Mouse (Mus musculus) CD8-positive naive resting alpha-beta T cell, adult 2 months (primary cell): Measurements from ENCODE around the gene Plagl2.

ENCODE experiments used
- DNase-seq, 2 experiments: peaks; one replicate each; pipeline ENCODE4 v3.0.0; 2022; ENCODE audit warnings: low read depth in 2 of 2, low spot score in 2 of 2

The Plagl2 gene

GRCm38 (mm10) chr2:153191242-153191641 lies 50.0 kb downstream of the Plagl2 start:
- DNase-seq: no peak

- no peak for DNase-seq
Observed at GRCm38 (mm10) chr2:153187848-153188247, 53.4 kb downstream of the Plagl2 start.

GRCm38 (mm10) chr2:153186176-153186591 lies 55.0 kb downstream of the Plagl2 start:
- DNase-seq: no peak

GRCm38 (mm10) chr2:153179961-153180360 lies 61.3 kb downstream of the Plagl2 start:
- DNase-seq: no peak

- no peak for DNase-seq
Observed at GRCm38 (mm10) chr2:153179126-153179860, 61.9 kb downstream of the Plagl2 start.
